Mouse (Mus musculus): ENCODE measurements around the gene Epor. TPM values are rescaled to one million over a fixed set of nuclear protein-coding genes. Genes with fewer than 3 reads are reported as not detected.

Epor gene
- total RNA-seq (2023) = 1 to 10 TPM; 3.4 to 8.7 TPM

GRCm38 (mm10) chr9:21963417-21963816, at the start of gene Epor:
Gene Epor (minus strand): TSS chr9:21963506.

GRCm38 (mm10) chr9:22002194-22003162, 39.2 kb upstream of the Epor start, which contains the start of the genes Ccdc151 and Prkcsh:
Gene Ccdc151 (minus strand): TSS chr9:22002634.
Gene Prkcsh (plus strand): TSS chr9:22002806.

GRCm38 (mm10) chr9:21989230-21990110, 26.2 kb upstream of the Epor start, which contains the start of gene Rgl3:
Gene Rgl3 (minus strand): TSS chr9:21989446.

GRCm38 (mm10) chr9:21955570-21956281, 7.6 kb downstream of the Epor start, which contains the start of gene Swsap1:
Gene Swsap1 (plus strand): TSS chr9:21955755.

GRCm38 (mm10) chr9:21936692-21937570, 26.4 kb downstream of the Epor start, which contains the start of gene Plppr2:
Gene Plppr2 (plus strand): TSS chr9:21937033.

GRCm38 (mm10) chr9:21927208-21927753, 36.0 kb downstream of the Epor start, which contains the start of the genes Ccdc159 and Tmem205:
Gene Ccdc159 (plus strand): TSS chr9:21927471.
Gene Tmem205 (minus strand): TSS chr9:21927556.

GRCm38 (mm10) chr9:21918035-21918592, 45.2 kb downstream of the Epor start, which contains the start of gene Rab3d:
Gene Rab3d (minus strand): TSS chr9:21918192.

Other genes starting within 250 kb of the Epor start
- gene Ldlr, start 240.0 kb downstream of the Epor start, total RNA-seq (2023) = 10 to 100 TPM; 61.6 to 79.5 TPM
- gene Spc24, start 203.2 kb downstream of the Epor start, total RNA-seq (2023) = 10 to 100 TPM; 26.1 to 36.9 TPM
- gene Kank2, start 164.8 kb downstream of the Epor start, total RNA-seq (2023) = under 1 TPM; 0.36 to 0.60 TPM
- gene Angptl8, start 128.0 kb downstream of the Epor start, total RNA-seq (2023) = not detected
- gene Dock6, start 110.9 kb downstream of the Epor start, total RNA-seq (2023) = 1 to 10 TPM; 1.6 to 2.4 TPM
- 100 to 1,000 TPM; 172 to 188 TPM for gene Rab3d, start 45.3 kb downstream of the Epor start, total RNA-seq (2023)
- gene Ccdc159, start 36.0 kb downstream of the Epor start, total RNA-seq (2023) = 1 to 10 TPM; 1.3 TPM
- 10 to 100 TPM; 16.9 to 18.5 TPM for gene Tmem205, start 36.0 kb downstream of the Epor start, total RNA-seq (2023)
- gene Plppr2, start 26.5 kb downstream of the Epor start, total RNA-seq (2023) = 1 to 10 TPM; 1.0 TPM
- 1 to 10 TPM; 3.6 to 5.4 TPM for gene Swsap1, start 7.8 kb downstream of the Epor start, total RNA-seq (2023)
- not detected for gene Rgl3, start 25.9 kb upstream of the Epor start, total RNA-seq (2023)
- gene Ccdc151, start 39.1 kb upstream of the Epor start, total RNA-seq (2023) = not detected
- gene Prkcsh, start 39.3 kb upstream of the Epor start, total RNA-seq (2023) = 10 to 100 TPM; 53.0 to 58.7 TPM
- not detected for gene Elavl3, start 88.5 kb upstream of the Epor start, total RNA-seq (2023)
- not detected for gene Gm49318, start 107.8 kb upstream of the Epor start, total RNA-seq (2023)
- 10 to 100 TPM in 1 of 2 experiments, 1 to 10 TPM in 1; 8.4 to 12.0 TPM for gene Zfp653, start 107.9 kb upstream of the Epor start, total RNA-seq (2023)
- 1 to 10 TPM; 7.1 to 8.9 TPM for gene Ecsit, start 121.9 kb upstream of the Epor start, total RNA-seq (2023)
- not detected for gene Cnn1, start 135.7 kb upstream of the Epor start, total RNA-seq (2023)
- gene Elof1, start 153.7 kb upstream of the Epor start, total RNA-seq (2023) = 10 to 100 TPM; 35.8 to 42.7 TPM
- 10 to 100 TPM; 17.1 to 26.9 TPM for gene Acp5, start 172.2 kb upstream of the Epor start, total RNA-seq (2023)
- 10 to 100 TPM; 14.6 to 16.6 TPM for gene Pigyl, start 193.3 kb upstream of the Epor start, total RNA-seq (2023)
- not detected for gene Zfp872, start 224.6 kb upstream of the Epor start, total RNA-seq (2023)